In the genomic region with DNA sequence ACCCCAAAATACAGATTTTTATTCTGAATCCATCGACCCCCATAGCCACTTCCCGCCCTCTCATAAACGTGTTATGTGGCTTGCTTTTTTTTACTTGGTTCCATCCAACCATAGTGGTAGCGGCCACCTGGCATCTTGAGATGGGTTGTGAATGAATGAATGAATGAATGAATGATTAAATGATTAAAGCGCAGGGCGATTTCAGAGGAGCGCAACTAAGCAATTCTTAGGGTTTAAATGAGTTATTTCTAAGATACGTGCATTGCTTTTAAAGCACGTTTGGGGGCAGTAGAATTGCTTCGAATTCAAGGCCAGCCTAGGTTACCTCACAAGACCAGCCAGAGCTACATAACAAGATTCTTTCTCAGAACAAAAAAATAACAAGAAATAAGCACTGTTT, we compare ENCODE assay signal across 8 mouse cellular contexts. TPM values are rescaled to one million over a fixed set of nuclear protein-coding genes. Genes with fewer than 3 reads are reported as not detected.
A peak's percentile ranks its signal among the peaks of the same experiment; 100 is the strongest.
DNase-seq lines count a peak whose midpoint lies in the region; ATAC-seq and TF ChIP-seq lines count a peak whose summit lies in the region.

No protein-coding gene starts in this region.

- H3K9me3 ChIP-seq in G1E (replicated peaks) = no peaks in the 10 kb centered on the region
- H3K9me3 ChIP-seq in embryonic facial prominence, embryonic 10.5 days = peaks cover 6% of the 10 kb centered on the region; the same call in 1 of the 2 replicates
- no peaks in the 10 kb centered on the region for H3K9me3 ChIP-seq in hindbrain, embryonic 16.5 days (ENCODE audit: control insufficient read depth, low read length)
- no peaks in the 10 kb centered on the region for H3K9me3 ChIP-seq in midbrain, embryonic 15.5 days

- 14% methylated on average over 10 of the region's 10 CpGs for WGBS in embryonic facial prominence, embryonic 10.5 days
- WGBS in hindbrain, embryonic 16.5 days = 23% methylated on average over 10 of the region's 10 CpGs
- WGBS in midbrain, embryonic 15.5 days = 27% methylated on average over 10 of the region's 10 CpGs

- no peaks in the 10 kb centered on the region for H3K27me3 ChIP-seq in G1E (ENCODE audit: insufficient read depth, low read length)
- H3K27me3 ChIP-seq in embryonic facial prominence, embryonic 10.5 days (replicated peaks; ENCODE audit: low read depth, poor library complexity, severe bottlenecking) = peaks cover 33% of the 10 kb centered on the region
- no peaks in the 10 kb centered on the region for H3K27me3 ChIP-seq in hindbrain, embryonic 16.5 days (replicated peaks; ENCODE audit: control insufficient read depth, insufficient read depth, low read length)
- H3K27me3 ChIP-seq in midbrain, embryonic 15.5 days (replicated peaks) = no peaks in the 10 kb centered on the region; the same call in 1 of the 2 replicates

- no peak for ATAC-seq in G1E (ENCODE audit: extremely low read depth, insufficient number of reproducible peaks, low FRiP score, poor library complexity, severe bottlenecking)
- ATAC-seq in hindbrain, embryonic 16.5 days = peak; percentile 12; the same call in 1 of the 2 replicates
- ATAC-seq in midbrain, embryonic 15.5 days (replicated peaks) = peak; percentile 27
- no peak for ATAC-seq in monocyte, adult 5-6 weeks (replicated peaks; ENCODE audit: insufficient number of reproducible peaks, low FRiP score, low TSS enrichment, poor library complexity, severe bottlenecking)

- H3K4me3 ChIP-seq in layer of hippocampus, adult 2 months = peak overlapping the region; percentile 67
- peak overlapping the region; percentile 79 for H3K4me3 ChIP-seq in G1E (ENCODE audit: low read depth, low read length)
- peak overlapping the region; percentile 69 for H3K4me3 ChIP-seq in embryonic facial prominence, embryonic 10.5 days
- peak overlapping the region; percentile 61 for H3K4me3 ChIP-seq in hindbrain, embryonic 16.5 days (ENCODE audit: low read length)
- H3K4me3 ChIP-seq in midbrain, embryonic 15.5 days = peak overlapping the region; percentile 63

- peak overlapping the region; percentile 76 for H3K9ac ChIP-seq in hindbrain, embryonic 16.5 days (ENCODE audit: low read depth, low read length)
- H3K9ac ChIP-seq in midbrain, embryonic 15.5 days = peak overlapping the region; percentile 69

- peak overlapping the region; percentile 51 for H3K4me2 ChIP-seq in hindbrain, embryonic 16.5 days (ENCODE audit: low read length)
- peak overlapping the region; percentile 48 for H3K4me2 ChIP-seq in midbrain, embryonic 15.5 days

- peaks cover 36% of the 10 kb centered on the region for H3K36me3 ChIP-seq in G1E (replicated peaks)
- peaks cover 37% of the 10 kb centered on the region for H3K36me3 ChIP-seq in embryonic facial prominence, embryonic 10.5 days (replicated peaks)
- no peaks in the 10 kb centered on the region; the same call in 1 of the 2 replicates for H3K36me3 ChIP-seq in hindbrain, embryonic 16.5 days (ENCODE audit: control insufficient read depth, insufficient read depth, low read length)
- no peaks in the 10 kb centered on the region for H3K36me3 ChIP-seq in midbrain, embryonic 15.5 days (replicated peaks)

- peaks cover 7% of the 10 kb centered on the region for H3K4me1 ChIP-seq in G1E (ENCODE audit: insufficient read depth, low read depth, low read length)
- no peaks in the 10 kb centered on the region for H3K4me1 ChIP-seq in embryonic facial prominence, embryonic 10.5 days
- peaks cover 2% of the 10 kb centered on the region; the same call in 1 of the 2 replicates for H3K4me1 ChIP-seq in hindbrain, embryonic 16.5 days (ENCODE audit: control insufficient read depth, insufficient read depth, low read depth, low read length)
- no peaks in the 10 kb centered on the region for H3K4me1 ChIP-seq in midbrain, embryonic 15.5 days

- DNase-seq in layer of hippocampus, adult 2 months (ENCODE audit: low spot score in 2 of 2) = no peak
- DNase-seq in layer of hippocampus, adult 9-10 months (ENCODE audit: low spot score) = no peak
- no peak for DNase-seq in G1E (ENCODE audit: low spot score)
- DNase-seq in embryonic facial prominence, embryonic 10.5 days (ENCODE audit: low spot score) = no peak
- DNase-seq in adrenal gland, postnatal 36 days = no peak

- H3K27ac ChIP-seq in layer of hippocampus, adult 2 months = peak overlapping the region; percentile 90
- H3K27ac ChIP-seq in embryonic facial prominence, embryonic 10.5 days (replicated peaks) = peak overlapping the region; percentile 92
- H3K27ac ChIP-seq in hindbrain, embryonic 16.5 days (ENCODE audit: low read depth, low read length) = peak overlapping the region; percentile 88
- H3K27ac ChIP-seq in midbrain, embryonic 15.5 days = peak overlapping the region; percentile 90

- peak; percentile 41 for TF ChIP-seq CTCF in layer of hippocampus, adult 2 months (conservative IDR thresholded peaks at IDR 0.05)
- TF ChIP-seq CTCF in G1E (IDR thresholded peaks at IDR 0.05; ENCODE audit: low read depth, low read length) = no peak

RNA-seq across cellular contexts. Expression of gene Cstf2, which starts 0.8 kb away (rescaled TPM):
- total RNA-seq in layer of hippocampus, adult 2 months (2021) = 100 to 1,000 TPM in 1 of 2 experiments, 10 to 100 TPM in 1; 92.6 to 104 TPM
- total RNA-seq in G1E (2014; fragmentation: Nextera tagmentation) (83.9 and 105 TPM in 2 replicates), G1E (2017) (81.0 and 104 TPM in 2 replicates)
- 37.6 and 69.7 TPM in 2 replicates for polyA plus RNA-seq in G1E (2012)
- polyA plus RNA-seq in embryonic facial prominence, embryonic 10.5 days (2016; fragmentation: Nextera tagmentation; extraction: Ambion mirVana) = 68.1 and 68.3 TPM in 2 replicates
- 65.9 and 68.2 TPM in 2 replicates for polyA plus RNA-seq in hindbrain, embryonic 16.5 days (2015; fragmentation: Nextera tagmentation; extraction: Ambion mirVana)
- polyA plus RNA-seq in midbrain, embryonic 15.5 days (2015; fragmentation: Nextera tagmentation; extraction: Ambion mirVana) = 64.5 and 70.5 TPM in 2 replicates
- total RNA-seq in adrenal gland, postnatal 36 days (2021) = 10 to 100 TPM; 34.1 to 40.9 TPM
- total RNA-seq in monocyte, adult 5-6 weeks (2017) = 25.1 to 39.4 TPM (median 28.4 TPM) in 3 replicates

Comparison
In these comparisons a context has a peak if more than half of its experiments do, and no peak if none do; other contexts are left out.
1. ATAC-seq: peak in hindbrain, embryonic 16.5 days (single experiment) and midbrain, embryonic 15.5 days (single experiment); none in G1E (single experiment) and monocyte, adult 5-6 weeks (single experiment).
2. Peak in every context shown above with its lines, with median percentiles within 50 percentile points of each other: H3K27ac ChIP-seq and H3K4me3 ChIP-seq.